Mouse (Mus musculus) adrenal gland, adult 2 months (tissue): ENCODE measurements around the gene Csk. TPM values are rescaled to one million over a fixed set of nuclear protein-coding genes. Genes with fewer than 3 reads are reported as not detected.

ENCODE experiments used
- DNase-seq: peaks from one replicate; pipeline ENCODE4 v3.0.0; 2021
- long read RNA-seq: library from polyadenylated mRNA; stranded (forward); transcript quantifications from one replicate; pipeline ENCODE4 v2.0.0, GENCODE M21; 2021
- polyA plus RNA-seq: library from polyadenylated mRNA; depleted of rRNA; stranded (reverse); fragments of >200 nt; gene quantifications from 2 replicates; pipeline ENCODE4 v1.2.3, GENCODE M21; 2012; rRNA removed
- total RNA-seq, 2 experiments: library from RNA; stranded (reverse); gene quantifications; 2 replicates each; pipeline ENCODE4 v1.2.3; 2021

Csk gene
- total RNA-seq: 10 to 100 TPM; 61.1 to 95.5 TPM
- polyA plus RNA-seq: 75.0 and 80.2 TPM in 2 replicates
- long read RNA-seq, transcript Csk-201 (13 exons, 2,749 nt): major isoform, 13 of 21 reads
- long read RNA-seq, partial matches to known transcripts: 1 of 21 reads
- long read RNA-seq, other reads (novel, unspliced or antisense): 6 of 21 reads

DNA sequence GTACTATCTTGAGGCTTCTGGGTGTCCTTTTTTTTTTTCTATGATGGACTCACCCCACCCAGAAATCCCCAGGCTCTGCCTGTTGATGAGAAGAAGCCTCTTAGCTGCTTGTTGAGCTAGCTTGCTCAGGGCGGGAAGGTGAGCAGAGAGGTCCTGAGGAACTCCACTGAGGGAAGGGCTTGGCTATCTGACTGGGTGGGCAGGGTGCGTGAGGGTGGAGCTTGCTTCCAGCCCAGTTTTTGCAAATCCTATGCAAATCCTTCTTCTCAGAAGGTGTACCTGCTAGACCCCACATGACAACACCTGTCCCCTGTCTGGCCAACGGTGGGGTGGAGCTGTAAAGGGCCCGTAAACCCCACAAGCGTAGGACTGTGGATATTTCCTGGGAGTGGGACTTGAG is at the start of gene Csk:
Gene Csk (minus strand): TSS at position 349 of the 400 bp plus-strand sequence.
- no peak for DNase-seq

DNA sequence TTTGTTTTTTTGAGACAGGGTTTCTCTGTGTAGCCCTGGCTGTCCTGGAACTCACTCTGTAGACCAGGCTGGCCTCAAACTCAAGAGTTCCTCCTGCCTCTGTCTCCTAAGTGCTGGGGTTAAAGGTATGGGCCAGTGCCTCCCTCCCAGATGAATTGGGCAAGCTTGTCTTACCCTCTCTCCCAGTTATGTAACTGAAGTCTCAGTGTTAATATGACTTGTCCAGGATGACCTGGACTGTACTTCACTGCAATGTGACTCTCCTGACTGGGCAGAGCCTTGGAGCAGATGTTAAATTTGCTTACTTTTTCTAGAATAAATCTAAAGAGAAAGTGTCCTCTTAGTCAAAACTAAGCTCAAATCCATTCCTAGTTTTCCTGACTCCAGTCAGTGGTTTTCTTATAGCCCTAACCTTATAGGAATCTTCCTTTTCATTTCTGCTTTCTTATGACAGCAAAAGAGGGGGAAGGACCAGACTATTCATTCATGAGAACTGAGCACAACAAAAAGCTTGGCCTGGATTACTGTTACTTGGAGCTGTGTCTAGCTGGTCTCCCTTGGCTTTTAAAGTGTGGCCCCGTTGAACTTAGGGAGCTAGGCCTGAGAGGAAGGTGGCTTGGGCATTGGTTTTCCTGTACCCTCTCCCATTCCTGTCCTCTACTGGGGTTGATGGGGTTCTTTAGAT is 45.2 kb upstream of the Csk start:
- DNase-seq: no peak

DNA sequence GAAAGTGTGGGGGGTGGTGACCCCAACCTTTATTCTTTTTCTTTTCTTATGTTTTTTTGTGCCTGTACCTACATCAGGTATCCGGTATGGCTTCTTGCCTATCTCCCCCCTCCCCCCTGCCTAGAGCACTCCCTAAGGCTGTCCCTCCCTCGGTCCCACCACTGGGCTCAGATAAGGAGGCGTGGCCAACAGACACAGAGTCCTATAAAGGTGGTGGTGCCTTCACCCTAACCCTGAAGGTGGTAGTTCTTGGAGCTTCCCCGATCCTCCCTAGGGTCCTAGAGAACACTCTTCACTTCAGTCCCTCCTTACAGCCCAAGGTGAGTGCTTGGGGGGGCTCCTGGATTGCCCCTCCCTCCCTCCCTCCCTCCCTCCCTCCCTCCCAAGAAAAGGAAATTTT is 43.9 kb upstream of the Csk start:
- DNase-seq: no peak

DNA sequence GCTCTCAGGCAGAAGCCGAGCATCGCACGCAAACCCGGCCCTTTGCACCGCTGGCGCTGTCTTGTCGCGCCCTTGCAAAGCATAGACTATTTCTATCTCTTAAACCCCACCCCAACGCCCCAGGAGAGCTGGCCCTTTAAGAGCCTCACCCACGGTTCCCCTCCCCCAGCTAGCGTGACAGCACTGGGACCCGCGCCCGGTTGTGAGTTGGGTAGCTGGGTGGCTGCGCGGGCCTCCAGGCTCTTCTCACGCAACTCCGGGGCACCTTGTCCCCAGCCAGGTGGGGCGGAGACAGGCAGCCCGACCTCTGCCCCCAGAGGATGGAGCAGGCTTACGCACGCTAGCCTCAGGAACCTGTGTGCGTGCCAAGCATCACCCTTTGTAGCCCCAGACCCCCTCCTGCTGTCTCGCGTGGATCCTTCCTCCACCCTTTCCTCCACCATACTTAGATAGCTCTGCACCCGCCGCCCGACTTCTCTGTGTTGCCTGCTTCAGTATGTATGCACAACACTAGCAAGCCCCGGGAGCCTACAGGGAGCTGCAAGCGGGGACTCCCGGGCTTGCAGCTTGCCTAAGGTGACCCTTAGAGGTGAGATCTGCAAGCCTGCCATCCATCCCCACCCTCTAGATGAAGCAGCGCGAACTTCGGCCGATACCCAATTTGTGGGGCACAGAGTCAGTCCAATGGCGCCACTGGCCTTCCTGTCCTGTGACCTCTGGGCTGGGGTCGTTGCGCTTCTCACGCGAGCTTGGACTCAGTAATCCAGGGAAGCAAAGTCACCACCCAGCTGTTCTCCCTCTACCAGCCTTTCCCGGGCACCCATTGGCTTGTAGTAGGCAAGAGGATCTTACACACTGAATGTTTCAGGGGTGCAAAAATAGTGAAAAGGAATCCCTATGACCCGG is 43.2 kb upstream of the Csk start:
- DNase-seq: peak; percentile 35

DNA sequence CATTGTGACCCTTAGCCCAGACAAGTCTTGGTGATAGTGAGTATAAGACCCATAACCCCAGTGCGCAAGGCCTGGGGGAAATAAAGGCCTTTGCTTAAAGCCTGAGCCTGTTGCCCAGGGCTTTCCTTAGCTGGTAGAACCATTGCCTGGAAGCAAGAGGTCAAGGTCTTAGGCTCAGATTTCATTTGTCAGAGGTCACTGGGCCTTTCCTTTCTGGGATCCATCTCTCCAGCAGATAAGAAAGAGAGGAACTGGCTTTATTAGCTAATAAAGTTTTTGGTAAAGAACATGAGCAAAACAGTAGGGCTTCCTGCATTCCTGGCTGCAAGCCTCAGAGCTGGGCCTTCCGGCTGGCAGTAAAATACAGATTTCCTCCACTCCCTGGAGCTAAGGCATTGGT is 40.7 kb upstream of the Csk start:
- no peak for DNase-seq

DNA sequence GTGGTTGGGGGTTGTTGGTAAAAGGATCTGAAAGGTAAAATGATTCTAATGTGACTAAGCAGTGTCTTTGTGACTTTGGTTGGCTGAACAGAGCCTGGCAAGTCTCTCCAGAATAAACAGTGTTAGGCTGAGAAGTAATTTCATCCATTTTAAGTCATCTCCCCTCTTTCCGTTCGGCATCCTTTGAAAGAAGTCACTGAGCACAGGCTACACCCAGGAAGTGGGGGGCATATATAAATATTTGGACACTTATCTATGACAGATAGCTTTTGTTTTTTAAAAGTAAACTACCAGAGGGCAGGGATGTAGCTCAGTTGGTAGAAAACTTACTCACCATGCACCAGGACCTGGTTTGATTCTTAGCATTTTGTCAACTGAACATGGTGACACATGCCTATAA is 35.2 kb upstream of the Csk start:
- no peak for DNase-seq

DNA sequence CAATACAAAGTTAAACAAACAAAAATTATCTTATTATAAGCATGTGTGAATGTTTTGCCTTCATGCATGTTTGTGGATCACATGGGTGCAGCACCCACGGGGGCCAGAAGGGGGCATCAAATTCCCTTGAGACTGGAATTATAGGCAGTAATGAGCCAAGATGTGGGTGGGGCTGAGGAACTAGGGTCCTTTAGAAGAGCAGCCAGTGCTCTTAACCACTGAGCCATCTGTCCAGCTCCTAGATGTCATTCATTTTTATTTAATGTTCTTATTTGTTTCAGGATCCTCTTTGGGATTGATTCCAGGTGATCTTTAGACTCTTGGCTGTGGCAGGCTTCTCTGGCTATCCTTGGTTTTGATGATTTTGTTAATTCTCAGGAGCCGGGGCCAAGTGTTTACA is 34.7 kb upstream of the Csk start:
- DNase-seq: no peak

DNA sequence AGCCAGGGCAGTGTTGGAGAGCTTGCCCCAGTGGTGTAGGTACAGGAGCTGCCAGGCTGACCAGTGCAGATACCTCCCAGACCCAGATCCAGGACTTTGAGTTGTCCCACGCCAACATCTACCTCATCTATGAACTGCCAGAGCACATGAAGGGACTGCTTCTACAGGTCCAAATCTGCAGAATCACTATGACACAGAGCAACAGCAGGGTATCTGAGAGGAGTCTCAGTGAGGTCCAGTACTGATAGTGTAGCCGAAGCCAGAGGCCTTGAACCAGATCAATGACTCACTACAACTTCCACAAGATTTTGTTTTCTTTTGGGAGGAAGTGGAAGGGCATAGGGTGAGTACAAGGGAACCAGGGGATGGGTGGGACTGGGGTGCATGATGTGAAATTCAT is 34.3 kb upstream of the Csk start, which contains the start of gene Cyp1a1:
Gene Cyp1a1 (plus strand): TSS at position 178 of the 400 bp plus-strand sequence.
- peak; percentile 44 for DNase-seq

DNA sequence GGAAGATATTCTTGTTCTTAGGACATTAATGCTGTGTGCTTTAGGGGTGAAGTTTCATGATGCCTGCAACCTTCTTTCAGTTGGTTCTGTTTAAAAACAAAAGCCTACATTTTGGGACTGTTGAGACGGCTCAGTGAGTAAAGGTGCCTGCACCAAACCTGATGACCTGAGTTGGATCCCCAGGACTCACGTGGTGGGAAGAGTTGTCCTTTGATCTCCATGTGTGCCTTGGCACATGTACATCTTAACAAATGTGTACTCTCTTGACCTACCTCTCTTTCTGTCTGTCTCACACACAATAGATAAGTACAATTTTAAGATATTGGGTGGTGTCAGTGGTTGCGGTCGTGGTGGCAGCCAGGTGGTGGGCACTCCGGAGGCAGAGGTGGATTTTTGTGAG is 32.6 kb upstream of the Csk start:
- no peak for DNase-seq

DNA sequence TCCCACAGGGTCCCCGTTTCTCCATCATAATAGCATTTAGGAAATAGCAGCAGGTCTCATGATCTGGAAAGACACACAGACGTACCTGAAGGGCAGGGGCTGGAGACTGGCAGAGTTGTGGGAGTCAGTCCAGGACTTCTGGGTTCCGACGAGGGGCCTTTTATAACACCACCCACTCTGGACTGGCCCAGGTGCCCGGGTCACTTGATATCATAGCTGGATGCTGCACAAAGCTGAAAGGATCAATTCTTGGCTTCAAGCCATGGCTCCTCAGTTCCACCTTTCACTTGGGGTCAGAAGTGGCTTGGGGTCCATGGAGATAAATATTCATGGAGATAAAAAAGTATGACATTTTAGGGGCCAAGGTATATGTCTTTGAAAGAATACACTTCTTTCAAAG is 30.1 kb upstream of the Csk start, which contains the start of gene Cyp1a2:
Gene Cyp1a2 (minus strand): TSS at position 184 of the 400 bp plus-strand sequence.
- no peak for DNase-seq

DNA sequence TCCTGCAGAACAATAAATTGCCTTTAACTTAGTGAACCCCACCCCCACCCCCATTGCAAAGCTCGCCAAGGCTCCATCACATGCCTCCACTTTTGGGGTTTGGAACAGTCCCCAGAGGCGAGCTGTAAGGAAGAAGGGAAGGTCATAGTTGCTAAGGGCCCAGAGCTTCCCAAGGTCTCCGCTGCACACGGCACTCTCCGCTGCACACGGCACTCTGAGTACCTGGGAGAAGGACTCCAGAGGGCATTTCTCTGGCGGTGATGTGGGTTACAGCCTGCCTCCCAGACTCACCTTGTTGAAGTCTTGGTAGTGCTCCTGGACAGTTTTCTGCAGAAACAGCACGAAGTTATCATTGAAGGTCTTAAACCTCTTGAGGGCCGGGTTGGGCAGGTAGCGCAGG is 28.0 kb upstream of the Csk start:
- DNase-seq: peak; percentile 18

DNA sequence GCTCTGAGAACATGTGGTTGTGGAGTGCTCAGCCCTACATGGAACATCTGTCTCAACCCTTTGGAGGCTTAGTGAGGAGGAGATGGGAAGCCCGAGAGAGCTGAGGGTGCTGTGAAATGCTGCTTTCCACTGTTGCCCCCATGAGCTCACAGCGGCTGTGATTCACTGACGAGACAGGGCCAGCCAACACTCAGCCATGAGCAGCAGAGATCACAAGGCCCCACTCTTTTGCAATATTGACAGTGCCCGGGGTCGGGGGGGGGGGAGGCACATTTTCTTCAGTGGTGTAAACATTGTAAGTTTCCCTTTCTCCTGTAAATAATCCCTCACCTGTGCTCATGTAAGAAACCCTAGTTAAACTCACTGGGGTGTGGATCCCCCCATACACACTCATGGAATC is 18.1 kb upstream of the Csk start:
- no peak for DNase-seq

DNA sequence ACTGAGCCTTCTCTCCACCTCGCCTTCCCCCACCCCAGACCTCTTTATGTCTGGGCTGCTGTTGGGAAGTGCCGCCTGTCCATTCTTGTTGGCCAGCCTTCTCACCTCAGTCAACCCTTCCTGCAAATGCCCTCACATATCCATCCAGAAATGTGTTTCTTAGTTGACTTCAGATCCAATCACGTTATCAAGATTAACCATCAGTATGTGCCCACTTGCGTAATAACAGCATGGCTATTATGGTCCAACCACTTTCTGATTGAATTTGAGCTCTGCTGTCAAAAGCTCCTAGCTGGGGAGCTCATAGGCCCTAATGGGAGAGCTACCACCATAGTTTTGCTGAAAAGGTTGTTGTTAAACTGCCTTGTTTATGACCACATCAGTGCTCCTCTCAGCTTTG is 17.6 kb upstream of the Csk start:
- DNase-seq: no peak

DNA sequence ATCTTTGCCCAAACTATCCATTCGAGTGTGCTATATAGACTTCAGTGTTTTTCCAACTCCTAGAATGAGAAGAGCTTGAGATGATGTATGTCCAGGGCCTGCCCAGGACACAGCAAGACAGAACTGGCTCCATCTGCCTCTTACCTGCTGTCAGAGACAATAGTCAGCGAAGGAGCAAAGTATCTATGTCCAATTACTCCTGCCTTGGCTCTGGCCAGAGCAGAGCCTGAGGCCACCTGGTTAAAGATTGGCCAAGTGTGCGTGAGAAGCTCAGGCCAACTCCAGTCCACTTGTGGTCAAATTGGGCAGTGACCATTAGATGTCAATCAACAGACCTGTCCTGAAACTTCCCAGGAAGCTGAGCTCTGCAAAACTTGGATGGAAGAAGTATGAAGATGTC is 16.1 kb upstream of the Csk start:
- DNase-seq: no peak

DNA sequence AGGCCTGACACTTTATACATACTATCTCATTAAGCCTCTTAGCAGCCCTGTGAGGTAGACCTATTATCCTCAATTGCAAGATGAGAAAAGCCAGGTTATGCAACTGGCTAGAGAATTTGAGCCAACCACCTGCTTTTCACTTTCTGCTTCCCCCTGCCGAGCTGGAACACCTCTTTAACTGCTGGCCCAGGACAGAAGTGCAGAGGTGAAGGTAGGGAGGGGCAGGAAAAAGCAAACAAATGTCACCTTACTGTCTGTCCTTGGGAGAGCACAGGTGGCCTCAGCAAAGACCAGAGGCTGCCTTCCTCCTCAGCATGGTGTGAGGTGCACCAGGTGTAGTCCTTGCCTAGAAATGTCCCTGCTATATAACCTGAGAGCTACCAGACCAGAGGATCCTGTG is 14.8 kb upstream of the Csk start:
- no peak for DNase-seq

DNA sequence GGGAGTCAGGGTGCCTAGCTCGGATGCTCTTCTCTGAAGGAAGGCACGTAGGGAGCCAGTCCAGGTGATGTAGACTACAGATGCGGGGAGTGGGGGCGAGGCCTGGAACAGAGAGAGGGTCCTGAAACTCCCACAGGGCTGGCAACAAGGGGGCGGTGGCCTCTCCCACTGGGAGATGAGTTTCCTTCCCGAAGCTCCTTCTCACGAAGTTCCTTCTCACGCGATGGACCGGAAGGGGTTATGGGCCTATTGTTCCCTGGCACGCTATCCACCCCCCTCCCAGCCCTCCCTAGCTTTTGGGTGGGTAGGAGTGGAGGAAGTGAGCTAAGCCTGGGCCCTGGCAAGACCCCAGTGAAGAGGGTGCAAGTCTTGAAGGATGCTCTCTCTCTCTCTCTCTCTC is 14.4 kb upstream of the Csk start:
- no peak for DNase-seq

DNA sequence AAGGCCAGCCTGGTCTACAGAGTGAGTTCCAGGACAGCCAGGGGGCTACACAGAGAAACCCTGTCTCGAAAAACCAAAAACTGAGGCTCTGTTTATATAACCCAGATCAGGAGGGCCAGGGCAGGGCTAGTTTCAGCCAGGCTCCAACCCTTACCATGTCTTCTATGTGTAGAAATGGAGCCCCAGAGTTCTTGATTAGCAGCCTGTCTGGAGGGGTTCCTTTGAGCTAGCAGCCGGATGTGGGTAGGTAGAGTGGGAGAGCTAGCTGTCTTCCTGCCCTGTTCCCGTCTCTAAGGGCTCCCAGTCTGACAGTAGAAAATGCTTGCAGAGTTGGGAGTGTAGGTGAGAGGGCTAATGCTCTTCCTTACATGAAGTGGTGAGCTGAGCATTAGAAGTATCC is 13.7 kb upstream of the Csk start:
- DNase-seq: no peak

DNA sequence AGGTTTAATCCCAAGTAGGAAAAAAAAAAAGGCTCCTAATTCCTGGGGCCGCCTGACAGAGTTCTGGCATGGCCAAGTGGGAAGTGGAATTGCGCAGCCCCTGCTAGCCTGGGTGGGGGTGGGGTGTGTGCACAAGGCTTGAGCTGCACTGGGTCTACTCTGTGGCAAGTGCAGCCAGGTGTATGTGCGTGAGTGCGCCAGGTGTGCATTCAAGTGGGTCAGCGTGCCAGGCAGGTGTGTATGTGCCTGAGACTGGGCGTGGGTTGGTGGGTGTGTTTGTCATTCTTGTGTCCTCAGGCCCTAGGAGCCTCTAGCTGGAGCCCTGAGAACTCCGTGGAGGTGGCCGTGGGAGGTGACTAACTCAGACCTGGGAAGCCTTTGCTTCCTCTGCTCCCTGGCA is 13.1 kb upstream of the Csk start:
- DNase-seq: no peak

DNA sequence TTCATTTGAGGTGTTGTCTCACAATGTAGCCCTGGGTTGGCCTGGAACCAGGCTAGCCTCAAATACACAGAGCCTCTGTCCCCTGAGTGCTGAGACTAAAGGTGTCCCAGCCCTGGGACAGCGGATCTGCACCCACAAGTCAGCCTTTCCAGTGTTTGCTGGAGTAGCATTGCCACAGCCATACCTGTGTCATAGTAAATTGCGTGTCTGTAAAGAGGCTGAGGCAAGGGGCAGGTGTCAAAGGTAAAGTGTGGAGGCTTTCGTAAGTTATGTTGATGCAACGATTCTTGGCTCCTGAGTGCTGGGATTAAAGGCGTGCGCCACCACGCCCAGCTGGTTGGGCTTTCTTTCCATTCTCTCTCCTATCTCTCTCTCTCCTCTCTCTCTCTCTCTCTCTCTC is 11.2 kb upstream of the Csk start:
- no peak for DNase-seq

DNA sequence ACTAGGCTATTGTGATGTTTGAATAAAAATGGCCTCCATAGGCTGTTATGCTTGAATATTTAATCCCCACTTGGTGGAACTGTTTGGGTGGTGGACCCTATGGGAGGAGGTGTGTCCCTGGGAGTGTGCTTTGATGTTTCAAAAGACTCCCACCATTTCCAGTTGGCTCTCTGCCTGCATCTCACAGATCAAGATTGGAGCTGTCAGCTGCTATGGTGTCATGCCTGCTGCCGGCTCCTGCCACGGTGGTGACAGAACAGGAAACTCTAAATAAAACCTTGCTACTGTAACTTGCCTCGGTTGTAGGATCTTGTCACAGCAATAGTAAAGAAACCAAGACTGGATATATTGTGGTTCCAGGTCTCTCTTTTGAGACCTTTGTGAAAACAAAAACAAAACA is 8.1 kb upstream of the Csk start:
- DNase-seq: no peak

DNA sequence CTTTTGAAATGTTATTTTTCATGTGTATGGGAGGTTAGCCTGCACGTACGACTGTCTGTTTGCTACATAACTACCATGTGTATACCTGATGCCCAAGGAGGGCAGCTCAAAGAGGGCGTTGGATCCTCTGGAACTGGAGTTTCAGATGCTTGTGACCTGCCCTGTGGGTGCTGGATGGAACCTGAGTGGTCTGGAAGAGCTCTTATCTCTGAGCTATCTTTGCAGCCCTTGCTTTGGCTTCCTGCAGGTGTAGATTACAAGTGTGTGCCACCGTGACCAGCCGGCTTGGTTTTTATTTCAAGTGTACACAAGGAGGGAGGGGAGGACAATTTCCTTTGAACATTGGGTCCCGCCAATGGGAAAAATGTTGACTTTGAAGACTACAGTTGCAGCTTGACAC is 7.1 kb upstream of the Csk start:
- DNase-seq: no peak

DNA sequence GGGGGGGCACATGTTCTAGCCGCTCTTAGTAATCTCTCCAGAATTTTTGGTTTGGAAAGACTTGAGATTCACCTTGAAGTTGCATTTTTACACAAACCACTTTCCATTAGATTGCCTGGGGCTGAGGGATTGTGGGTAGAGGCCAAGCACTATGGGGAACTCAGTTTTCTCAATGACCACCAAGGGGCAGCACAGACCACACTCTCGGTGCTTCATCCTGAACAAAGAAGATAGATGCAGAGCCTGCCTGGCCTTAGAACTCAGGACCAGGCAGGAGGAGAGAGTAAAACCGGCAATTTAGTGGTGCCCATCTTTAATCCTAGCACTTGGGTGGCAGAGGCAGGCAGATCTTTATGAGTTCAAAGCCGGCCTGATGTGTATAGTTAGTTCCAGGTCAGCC is 6.3 kb upstream of the Csk start:
- DNase-seq: peak; percentile 75

DNA sequence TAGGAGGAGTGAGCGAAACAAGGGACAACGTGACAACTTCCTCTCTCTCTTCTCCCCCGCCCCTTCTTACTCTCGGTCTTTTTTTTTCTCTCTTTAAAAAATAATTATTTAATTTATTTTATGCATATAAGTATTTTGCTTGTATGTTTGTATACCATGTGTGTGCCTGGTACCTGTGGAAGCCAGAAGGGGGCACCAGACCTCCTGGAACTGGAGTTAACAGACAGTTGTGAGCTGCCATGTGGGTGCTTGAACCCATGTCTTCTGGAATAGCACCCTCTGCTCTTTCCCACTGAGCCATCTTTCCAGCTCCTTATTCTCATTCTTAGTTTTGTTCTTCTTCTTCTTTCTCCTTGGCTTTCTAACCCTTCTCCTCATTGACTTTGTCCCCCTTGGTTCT is 5.5 kb upstream of the Csk start:
- DNase-seq: no peak
